Mouse (Mus musculus) layer of hippocampus, postnatal 36 days (tissue): Measurements from ENCODE around the gene BC052040. TPM values are rescaled to one million over a fixed set of nuclear protein-coding genes. Genes with fewer than 3 reads are reported as not detected.

Experiments used
- DNase-seq, 2 experiments: peaks; one replicate each; pipeline ENCODE4 v3.0.0; 2022
- total RNA-seq, 2 experiments: library from RNA; stranded (reverse); gene quantifications; 2 replicates each; pipeline ENCODE4 v1.2.3; 2021

Gene BC052040
- total RNA-seq, 2 experiments from 2014 or later = 7.0 to 7.2 TPM

DNA sequence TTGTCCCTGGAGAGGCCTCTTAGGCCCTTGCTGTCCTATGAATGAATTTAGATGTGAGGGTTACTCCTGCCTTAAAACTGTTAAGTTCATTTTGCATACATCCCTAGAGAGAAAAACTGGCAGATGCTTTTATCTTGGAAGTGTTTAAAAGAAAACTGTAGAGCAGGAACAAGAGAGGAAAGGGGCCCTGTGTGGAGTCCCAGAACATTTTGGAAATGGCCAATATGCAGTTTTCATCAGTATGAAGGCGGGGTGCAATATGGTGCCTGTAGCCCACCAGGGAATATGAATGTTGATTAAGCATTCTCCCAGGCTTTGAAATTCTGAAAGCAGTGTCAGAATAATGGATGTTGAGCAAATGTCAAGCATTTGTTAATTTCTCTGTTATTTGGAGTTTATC lies 19.8 kb downstream of the BC052040 start:
- no peak for DNase-seq

GRCm38 (mm10) chr2:115602116-115602515 lies 20.6 kb downstream of the BC052040 start:
- DNase-seq = no peak

DNA sequence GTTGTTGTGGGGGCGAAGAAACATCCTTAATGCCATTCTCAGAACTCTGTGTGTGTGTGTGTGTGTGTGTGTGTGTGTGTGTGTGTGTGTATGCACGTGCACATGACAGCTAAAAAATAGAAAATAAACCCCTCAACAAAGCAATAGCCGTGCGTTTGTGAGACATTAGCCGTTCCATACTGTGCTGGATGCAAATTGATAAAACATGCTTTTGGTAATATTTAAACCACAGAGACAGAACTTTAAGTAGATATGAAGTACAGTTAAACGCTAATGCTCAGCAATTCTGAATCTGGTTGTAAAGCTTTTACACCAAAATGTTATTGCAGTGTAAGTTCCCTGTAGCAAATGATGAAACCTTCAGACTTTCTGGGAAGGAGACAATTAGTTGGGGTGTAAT lies 22.6 kb downstream of the BC052040 start:
- DNase-seq = no peak

- no peak for DNase-seq
These were observed 24.4 kb downstream of the BC052040 start for GRCm38 (mm10) chr2:115605829-115606336.

DNA sequence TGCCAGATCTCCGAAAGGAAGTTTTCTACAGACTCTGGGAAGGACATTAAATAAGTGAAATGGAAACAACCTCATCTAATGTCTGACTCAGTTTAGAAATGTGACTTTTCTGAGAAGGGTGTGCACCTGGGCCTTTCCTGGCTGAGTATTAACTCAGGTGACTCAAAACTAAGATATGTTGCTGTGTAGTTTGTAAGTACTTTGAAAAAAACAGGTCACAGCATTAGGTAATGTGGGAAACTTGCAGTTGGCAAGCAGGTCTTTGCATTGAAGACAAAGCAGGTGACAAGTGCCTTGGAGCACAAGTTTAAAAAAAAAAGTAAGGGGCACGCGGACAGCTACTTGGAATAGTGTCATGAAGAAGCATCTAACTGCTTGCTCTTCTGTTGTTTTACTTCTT lies 27.5 kb downstream of the BC052040 start:
- DNase-seq = no peak

GRCm38 (mm10) chr2:115610092-115610491 lies 28.6 kb downstream of the BC052040 start:
- no peak for DNase-seq

- no peak for DNase-seq
These were observed 29.0 kb downstream of the BC052040 start for GRCm38 (mm10) chr2:115610503-115610902.

DNA sequence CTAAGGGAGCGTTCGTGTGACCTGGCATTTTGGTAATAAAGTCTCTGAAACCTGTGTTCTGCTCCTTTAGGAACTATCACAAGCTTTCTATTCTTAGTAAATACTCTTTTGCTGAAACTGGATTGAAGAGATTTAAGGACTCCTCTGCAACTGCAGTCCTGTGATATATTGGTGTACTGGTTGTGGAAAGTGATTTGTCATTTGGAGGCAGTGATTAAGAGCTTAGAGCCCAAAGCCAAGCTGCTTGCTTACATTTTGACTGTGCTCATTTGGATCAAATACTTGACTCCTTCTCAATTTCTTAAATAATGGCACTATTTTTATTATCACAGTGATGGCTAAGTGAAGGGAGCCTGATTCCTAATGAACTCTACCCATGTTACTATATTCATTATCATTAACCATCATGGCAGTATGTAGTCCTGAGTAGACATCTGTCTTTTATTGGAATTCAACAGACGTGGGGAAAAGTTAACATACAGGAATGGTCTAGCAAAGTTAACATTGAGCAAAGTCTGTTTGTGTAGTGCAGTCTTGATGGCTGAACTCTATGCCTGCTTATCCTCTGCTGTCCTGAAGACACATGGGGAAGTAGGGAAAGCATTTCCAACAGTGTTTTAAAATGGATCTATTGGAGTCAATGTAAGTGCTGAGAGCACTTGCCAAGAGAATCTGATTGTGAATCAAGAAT lies 32.5 kb downstream of the BC052040 start:
- DNase-seq = no peak

DNA sequence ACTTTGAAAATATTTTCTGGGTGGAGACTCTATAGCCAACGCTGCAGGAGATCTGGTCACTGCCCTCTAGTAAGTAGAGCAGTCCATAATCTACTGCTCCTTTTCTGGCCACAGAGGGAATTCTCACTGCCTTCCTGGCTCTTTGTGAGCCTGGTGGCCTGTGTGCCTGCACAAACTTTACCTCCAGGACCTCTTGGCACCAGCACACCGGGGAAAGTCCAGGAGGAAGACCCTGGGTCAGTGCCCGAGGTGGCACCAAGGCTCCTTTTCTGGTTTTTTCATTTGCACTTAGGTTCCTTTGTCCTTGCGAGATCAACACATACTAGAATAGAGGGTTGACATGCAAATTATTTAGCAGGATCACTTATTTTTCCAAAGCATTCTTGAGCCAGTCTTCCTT lies 47.0 kb downstream of the BC052040 start:
- DNase-seq = no peak

GRCm38 (mm10) chr2:115631031-115631434 lies 49.5 kb downstream of the BC052040 start:
- no peak for DNase-seq

GRCm38 (mm10) chr2:115631826-115632225 lies 50.3 kb downstream of the BC052040 start:
- no peak for DNase-seq

DNA sequence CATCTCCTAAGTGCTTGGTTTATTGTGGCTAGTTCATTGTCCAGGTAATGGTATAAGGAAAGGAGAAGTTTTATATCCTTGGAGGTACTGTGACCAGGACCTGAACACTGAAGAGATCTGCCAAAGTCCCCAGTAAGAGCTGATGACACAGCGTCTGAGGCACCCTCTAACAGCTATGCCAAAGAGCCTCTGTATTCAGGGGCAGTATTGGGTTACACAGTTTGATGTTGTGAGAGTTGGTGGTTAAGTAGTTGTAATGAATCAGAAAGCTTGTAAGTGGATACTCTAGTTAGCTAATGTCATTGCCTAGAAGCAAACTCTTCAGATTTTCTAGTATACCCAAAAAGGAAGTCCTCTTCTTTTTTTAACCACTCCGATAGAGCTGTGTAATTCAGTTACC lies 68.7 kb downstream of the BC052040 start:
- DNase-seq = no peak

DNA sequence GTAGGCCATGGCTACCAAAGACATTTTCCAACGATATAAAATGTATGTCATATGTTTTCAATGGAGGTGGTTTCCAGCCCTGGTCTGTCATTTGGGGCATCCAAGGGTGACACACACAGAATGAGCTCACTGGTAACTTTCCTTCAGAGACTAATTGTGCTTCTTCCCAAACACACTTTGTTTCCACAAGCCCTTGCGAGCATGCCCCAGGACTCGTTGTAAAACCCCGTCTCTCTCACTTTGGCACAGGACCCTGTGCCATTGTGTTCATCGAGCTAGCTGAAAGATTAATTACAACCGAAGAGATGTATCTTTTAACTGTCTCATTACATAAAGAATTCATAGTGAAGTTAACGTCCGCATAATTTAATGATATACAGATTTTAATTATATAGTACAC lies 78.2 kb downstream of the BC052040 start:
- DNase-seq = no peak

DNA sequence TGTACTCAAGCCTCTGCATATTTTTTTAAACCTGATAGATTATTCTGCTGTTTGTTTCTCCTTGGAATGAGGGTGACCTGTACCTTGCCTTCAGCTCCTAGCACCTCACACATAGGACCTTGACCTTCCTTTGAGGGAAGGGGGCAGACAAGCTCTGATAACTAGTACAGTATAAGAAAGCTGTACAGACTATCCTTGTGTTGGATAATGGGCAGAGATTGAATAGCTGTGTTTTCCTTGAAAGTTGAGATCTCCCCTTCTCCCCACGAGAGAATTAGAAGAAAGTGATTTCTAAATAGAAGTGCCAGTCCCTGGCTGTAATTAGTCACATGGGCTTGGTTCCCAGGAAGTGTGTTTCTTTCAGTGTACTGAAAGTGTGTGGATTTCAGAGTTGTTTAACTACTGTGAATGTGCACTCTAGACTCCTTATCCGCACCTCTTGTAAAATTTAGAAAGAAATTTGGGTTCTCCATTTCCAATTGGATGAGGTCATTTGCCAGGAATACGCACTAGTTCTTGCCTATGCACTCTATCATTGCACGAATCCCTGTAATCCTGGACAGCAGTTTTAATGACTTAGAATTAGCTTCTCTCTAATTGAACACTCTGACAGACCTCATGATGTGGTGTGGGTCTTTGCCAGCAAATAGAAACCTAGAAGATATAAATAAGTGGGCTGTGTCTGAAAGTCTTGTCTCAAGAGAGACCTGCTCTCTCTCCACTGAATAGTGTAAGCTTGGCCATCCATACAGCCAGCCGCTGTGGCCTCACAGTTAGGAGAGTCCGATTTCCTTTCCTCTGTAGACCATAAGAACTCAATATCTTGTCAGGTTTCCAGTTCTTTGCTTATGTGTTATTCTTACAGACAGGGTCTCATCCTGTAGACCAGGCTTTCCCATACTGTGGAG lies 79.0 kb downstream of the BC052040 start:
- DNase-seq = no peak

GRCm38 (mm10) chr2:115667516-115667915 lies 86.0 kb downstream of the BC052040 start:
- no peak for DNase-seq

DNA sequence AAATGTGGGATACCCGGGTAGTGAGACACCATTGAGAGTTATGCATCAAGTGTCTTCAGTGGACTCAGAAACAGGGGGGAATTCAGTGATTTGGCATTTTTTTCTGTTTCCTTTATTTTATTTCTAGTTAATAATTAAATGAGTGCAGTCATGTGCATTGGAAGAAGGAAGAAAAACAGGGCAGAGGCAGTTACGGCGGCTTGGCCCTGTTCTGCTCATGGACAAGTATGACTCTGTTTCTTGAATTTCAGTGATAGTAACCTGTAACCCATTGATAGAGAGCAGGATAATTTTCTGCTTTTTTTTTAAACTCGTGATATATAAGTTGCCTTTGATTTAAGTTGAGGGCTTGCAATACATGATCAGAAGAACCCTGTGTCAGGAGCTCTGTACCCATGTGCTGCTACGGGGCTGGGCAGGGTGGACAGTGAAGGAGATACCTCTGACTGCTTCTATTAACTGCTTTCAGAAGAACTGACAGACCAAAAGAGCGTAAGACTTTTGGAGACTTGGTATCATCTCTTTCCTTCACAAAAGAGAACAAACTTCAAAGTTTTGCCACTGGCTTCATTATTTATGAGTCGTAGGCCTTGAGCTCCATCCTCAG lies 91.6 kb downstream of the BC052040 start:
- DNase-seq = no peak

- no peak for DNase-seq
These were observed 97.3 kb downstream of the BC052040 start for GRCm38 (mm10) chr2:115678786-115679185.

GRCm38 (mm10) chr2:115685250-115685649 lies 103.7 kb downstream of the BC052040 start:
- DNase-seq = no peak

GRCm38 (mm10) chr2:115687612-115688011 lies 106.1 kb downstream of the BC052040 start:
- DNase-seq = no peak

DNA sequence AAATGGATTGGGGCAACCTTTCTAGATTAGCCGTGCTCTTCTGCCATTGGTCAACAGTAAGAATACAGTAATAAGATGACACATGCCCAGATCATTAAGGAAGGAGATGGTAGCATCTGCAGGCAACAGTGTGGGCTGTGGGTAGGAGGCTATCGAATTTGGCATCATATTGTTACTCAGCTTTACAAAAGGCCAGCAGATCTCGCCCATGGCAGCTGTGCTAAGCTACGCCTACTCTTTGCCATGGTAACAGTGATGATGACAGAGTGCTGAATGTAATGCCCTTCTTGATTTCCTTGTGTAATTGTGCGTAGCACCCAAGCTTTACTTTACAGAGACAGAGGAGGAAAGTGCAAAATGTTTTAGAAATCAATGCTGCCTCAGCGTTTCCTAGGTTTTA lies 106.8 kb downstream of the BC052040 start:
- peak; percentile 45 to 50 for DNase-seq

DNA sequence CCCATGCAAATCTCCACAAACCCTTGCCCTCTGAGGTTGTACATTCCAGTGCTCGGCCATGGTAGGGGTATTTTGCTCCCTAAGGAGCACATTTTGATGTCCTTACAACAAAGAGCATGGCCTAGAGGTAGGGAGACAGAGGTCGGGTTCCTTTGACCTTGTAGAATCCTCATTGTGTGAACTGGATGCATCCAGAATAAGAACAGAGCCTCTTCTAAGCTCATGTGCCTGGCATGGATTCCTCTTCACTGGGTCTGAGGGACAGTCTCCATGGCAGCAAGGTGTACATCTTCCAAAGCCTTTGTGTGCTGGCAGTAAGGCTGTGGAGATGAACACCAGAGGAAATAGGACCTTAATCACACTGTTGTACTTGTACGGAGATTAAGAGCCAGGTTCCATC lies 112.3 kb downstream of the BC052040 start:
- no peak for DNase-seq

- no peak for DNase-seq
These were observed 112.9 kb downstream of the BC052040 start for GRCm38 (mm10) chr2:115694386-115694785.

- DNase-seq = no peak
These were observed 117.5 kb downstream of the BC052040 start for GRCm38 (mm10) chr2:115699032-115699431.
